In genomic region chr10:79578891-79579290, GRCm38 (mm10) we compare ENCODE assay signal across 30 mouse cellular contexts. TPM values are rescaled to one million over a fixed set of nuclear protein-coding genes. Genes with fewer than 3 reads are reported as not detected.
DNase-seq lines count a peak whose midpoint lies in the region; ATAC-seq lines count a peak whose summit lies in the region.
"Had no signal": no experiment of that assay in that cellular context is flagged by ENCODE, and none has a peak within 500 bp of the region (broad histone marks: within the 10 kb centered on the region; RNA-seq: fewer than 3 reads in every experiment).

No protein-coding gene starts in this region.

- no peaks in the 10 kb centered on the region for H3K4me1 ChIP-seq in hindbrain, embryonic 12.5 days
- no peaks in the 10 kb centered on the region for H3K4me1 ChIP-seq in hindbrain, embryonic 16.5 days (ENCODE audit: control insufficient read depth, insufficient read depth, low read depth, low read length)
- H3K4me1 ChIP-seq: embryonic facial prominence, embryonic 13.5 days; heart, embryonic 12.5 days; heart, embryonic 15.5 days had no signal

- peak; percentile 73 for DNase-seq in heart, adult 11 months
- no peak for DNase-seq in heart, adult 18-20 months
- peak; percentile 16 for DNase-seq in testis, postnatal 10 days (ENCODE audit: low spot score)
- DNase-seq in testis, postnatal 14 days (ENCODE audit: low spot score) = no peak
- DNase-seq: adrenal gland, adult 2 months; adrenal gland, postnatal 14 days; cerebellum, adult 11 months; cerebellum, adult 2 months; cerebellum, adult 9-11 months; cerebellum, postnatal 25 days; gastrocnemius, postnatal 25 days; heart, postnatal 10 days; heart, postnatal 4 days had no signal

- no peak overlapping the region for H3K4me2 ChIP-seq in hindbrain, embryonic 12.5 days (replicated peaks)
- no peak overlapping the region for H3K4me2 ChIP-seq in hindbrain, embryonic 16.5 days (ENCODE audit: low read length)
- H3K4me2 ChIP-seq: embryonic facial prominence, embryonic 13.5 days; heart, embryonic 12.5 days; heart, embryonic 15.5 days; hindbrain, embryonic 14.5 days had no signal

- H3K27ac ChIP-seq in hindbrain, embryonic 12.5 days = no peak overlapping the region
- no peak overlapping the region for H3K27ac ChIP-seq in hindbrain, embryonic 16.5 days (ENCODE audit: low read depth, low read length)
- H3K27ac ChIP-seq: embryonic facial prominence, embryonic 13.5 days; forebrain, embryonic 10.5 days; heart, embryonic 15.5 days; hindbrain, embryonic 14.5 days had no signal

- H3K4me3 ChIP-seq in hindbrain, embryonic 12.5 days = no peak overlapping the region
- no peak overlapping the region for H3K4me3 ChIP-seq in hindbrain, embryonic 16.5 days (ENCODE audit: low read length)
- H3K4me3 ChIP-seq: embryonic facial prominence, embryonic 13.5 days; forebrain, embryonic 10.5 days; heart, embryonic 12.5 days; heart, embryonic 15.5 days had no signal

- H3K9me3 ChIP-seq in hindbrain, embryonic 12.5 days (replicated peaks) = peaks cover 3% of the 10 kb centered on the region; the same call in 1 of the 2 replicates
- H3K9me3 ChIP-seq in hindbrain, embryonic 16.5 days (ENCODE audit: control insufficient read depth, low read length) = no peaks in the 10 kb centered on the region
- H3K9me3 ChIP-seq: embryonic facial prominence, embryonic 13.5 days; forebrain, embryonic 10.5 days; heart, embryonic 15.5 days had no signal

- H3K27me3 ChIP-seq in hindbrain, embryonic 12.5 days = peaks cover 11% of the 10 kb centered on the region; the same call in 1 of the 2 replicates
- H3K27me3 ChIP-seq in hindbrain, embryonic 16.5 days (replicated peaks; ENCODE audit: control insufficient read depth, insufficient read depth, low read length) = no peaks in the 10 kb centered on the region

- H3K9ac ChIP-seq in hindbrain, embryonic 12.5 days = no peak overlapping the region
- no peak overlapping the region for H3K9ac ChIP-seq in hindbrain, embryonic 16.5 days (ENCODE audit: low read depth, low read length)
- H3K9ac ChIP-seq: embryonic facial prominence, embryonic 13.5 days; heart, embryonic 12.5 days; heart, embryonic 15.5 days; hindbrain, embryonic 14.5 days had no signal

- WGBS in hindbrain, embryonic 12.5 days = 84% methylated on average over 7 of the region's 7 CpGs
- WGBS in hindbrain, embryonic 16.5 days = 78% methylated on average over 7 of the region's 7 CpGs

- ATAC-seq in hindbrain, embryonic 12.5 days (ENCODE audit: low FRiP score) = 0 out of 2 replicates have a peak, but pooled peaks have one; percentile 2
- no peak for ATAC-seq in hindbrain, embryonic 16.5 days
- ATAC-seq: CD4-positive, CD25-positive, alpha-beta regulatory T cell, adult 4 months; forebrain, embryonic 14.5 days; intestine, postnatal 0 days had no signal

- H3K36me3 ChIP-seq in hindbrain, embryonic 12.5 days = no peaks in the 10 kb centered on the region
- H3K36me3 ChIP-seq in hindbrain, embryonic 16.5 days (ENCODE audit: control insufficient read depth, insufficient read depth, low read length) = no peaks in the 10 kb centered on the region
- H3K36me3 ChIP-seq: embryonic facial prominence, embryonic 13.5 days; forebrain, embryonic 10.5 days; heart, embryonic 12.5 days; heart, embryonic 15.5 days had no signal

RNA-seq across cellular contexts. Expression of gene Theg, which starts 8.2 kb away (rescaled TPM):
- not detected for total RNA-seq in heart, adult 18-20 months (2021)
- not detected in 2 replicates for polyA plus RNA-seq in hindbrain, embryonic 12.5 days (2016; fragmentation: Nextera tagmentation; extraction: Ambion mirVana)
- polyA plus RNA-seq in hindbrain, embryonic 16.5 days (2015; fragmentation: Nextera tagmentation; extraction: Ambion mirVana) = not detected in 2 replicates
- total RNA-seq: adrenal gland, adult 2 months; adrenal gland, postnatal 14 days; adrenal gland, postnatal 4 days; common myeloid progenitor, adult 5-6 weeks; gastrocnemius, adult 8-10 months; gastrocnemius, postnatal 25 days; heart, adult 8-10 months; heart, postnatal 10 days; heart, postnatal 4 days; MEL had no signal
- polyA plus RNA-seq: adrenal gland, adult 2 months; C2C12; CD4-positive, CD25-positive, alpha-beta regulatory T cell, adult 4 months; cerebellum, adult 2 months; embryonic facial prominence, embryonic 13.5 days; forebrain, embryonic 10.5 days; forebrain, embryonic 14.5 days; heart, embryonic 12.5 days; heart, embryonic 15.5 days; hindbrain, embryonic 14.5 days; intestine, embryonic 14.5 days; intestine, postnatal 0 days had no signal

RNA-seq across cellular contexts. Expression of gene Mier2, which starts 23.9 kb away (rescaled TPM):
- total RNA-seq in heart, adult 18-20 months (2021) = 10 to 100 TPM; 14.4 to 19.0 TPM
- polyA plus RNA-seq in hindbrain, embryonic 12.5 days (2016; fragmentation: Nextera tagmentation; extraction: Ambion mirVana) = 57.8 and 66.1 TPM in 2 replicates
- polyA plus RNA-seq in hindbrain, embryonic 16.5 days (2015; fragmentation: Nextera tagmentation; extraction: Ambion mirVana) = 56.5 and 67.4 TPM in 2 replicates

RNA-seq across cellular contexts. Expression of gene C2cd4c, which starts 34.9 kb away (rescaled TPM):
- under 1 TPM in 1 of 2 experiments, not detected in 1; 0.10 TPM for total RNA-seq in heart, adult 18-20 months (2021)
- polyA plus RNA-seq in hindbrain, embryonic 12.5 days (2016; fragmentation: Nextera tagmentation; extraction: Ambion mirVana) = 0.08 TPM in 1 of 2 replicates, not detected in the other
- polyA plus RNA-seq in hindbrain, embryonic 16.5 days (2015; fragmentation: Nextera tagmentation; extraction: Ambion mirVana) = 0.62 and 0.70 TPM in 2 replicates
- total RNA-seq: common myeloid progenitor, adult 5-6 weeks; gastrocnemius, postnatal 25 days; heart, postnatal 10 days; MEL had no signal
- polyA plus RNA-seq: CD4-positive, CD25-positive, alpha-beta regulatory T cell, adult 4 months; embryonic facial prominence, embryonic 13.5 days; forebrain, embryonic 10.5 days; heart, embryonic 12.5 days; heart, embryonic 15.5 days had no signal

RNA-seq across cellular contexts. Expression of gene Plpp2, which starts 45.3 kb away (rescaled TPM):
- 1 to 10 TPM; 4.1 to 4.8 TPM for total RNA-seq in heart, adult 18-20 months (2021)
- 13.4 and 14.6 TPM in 2 replicates for polyA plus RNA-seq in hindbrain, embryonic 12.5 days (2016; fragmentation: Nextera tagmentation; extraction: Ambion mirVana)
- 20.7 and 22.2 TPM in 2 replicates for polyA plus RNA-seq in hindbrain, embryonic 16.5 days (2015; fragmentation: Nextera tagmentation; extraction: Ambion mirVana)

RNA-seq across cellular contexts. Expression of gene Shc2, which starts 58.8 kb away (rescaled TPM):
- 1 to 10 TPM; 1.3 to 1.5 TPM for total RNA-seq in heart, adult 18-20 months (2021)
- 30.3 and 33.0 TPM in 2 replicates for polyA plus RNA-seq in hindbrain, embryonic 12.5 days (2016; fragmentation: Nextera tagmentation; extraction: Ambion mirVana)
- 13.7 and 27.7 TPM in 2 replicates for polyA plus RNA-seq in hindbrain, embryonic 16.5 days (2015; fragmentation: Nextera tagmentation; extraction: Ambion mirVana)
- total RNA-seq: common myeloid progenitor, adult 5-6 weeks; MEL had no signal
- polyA plus RNA-seq: CD4-positive, CD25-positive, alpha-beta regulatory T cell, adult 4 months had no signal

Comparison
In these comparisons a context has a peak if more than half of its experiments do, and no peak if none do; other contexts are left out.
1. DNase-seq: peak in heart, adult 11 months (single experiment) and testis, postnatal 10 days (single experiment); none in heart, adult 18-20 months (0 of 2) and testis, postnatal 14 days (single experiment).